Mouse (Mus musculus) liver, postnatal 0 days (tissue): ENCODE measurements around the gene Mavs.

Experiments
- CTCF ChIP-seq: sonication (generic); IDR thresholded peaks from 2 replicates; pipeline ENCODE4 v1.5.1; 2016; ENCODE audit warnings: antibody characterized with exemption, low read depth
- EP300 ChIP-seq: IDR thresholded peaks from 2 replicates; pipeline ENCODE4 v1.6.1; 2016; ENCODE audit warnings: antibody characterized with exemption, low read depth, mild to moderate bottlenecking

DNA sequence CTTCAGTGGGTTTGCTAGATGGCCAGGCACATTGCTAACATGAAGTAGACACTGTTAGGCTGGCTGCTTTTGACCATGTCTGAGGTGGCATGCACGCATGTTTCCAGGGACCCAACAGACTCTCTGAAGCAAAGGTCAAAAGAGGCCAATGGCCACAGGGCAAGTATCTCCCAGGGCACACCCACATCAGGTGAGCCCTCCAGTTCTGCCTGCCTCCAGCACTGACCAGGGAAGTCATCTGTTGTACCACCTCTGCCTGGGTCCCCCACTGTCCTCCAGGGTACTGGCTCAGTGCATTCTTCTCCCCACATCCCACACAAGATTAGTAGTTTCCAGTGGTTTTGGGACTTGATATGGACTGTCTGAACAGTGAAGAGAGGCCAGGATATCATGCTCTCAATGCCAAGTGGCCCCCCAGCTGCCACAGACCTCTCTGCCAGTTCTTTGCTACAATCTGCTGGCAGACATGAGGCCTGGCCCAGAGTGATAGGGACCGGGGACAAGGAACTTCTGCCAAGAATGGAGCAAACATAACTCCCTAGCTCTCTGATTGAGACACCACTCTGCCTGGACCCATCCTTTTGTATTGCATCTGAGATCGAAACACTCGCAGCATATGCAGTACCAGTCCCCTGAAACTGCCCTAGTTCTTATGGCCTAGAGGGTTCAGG lies 24.6 kb upstream of the Mavs start:
- TF ChIP-seq CTCF (no peak), EP300 (peak; percentile 96)
